Mouse (Mus musculus) liver, postnatal 0 days (tissue): ENCODE measurements at regions not wholly inside any gene's neighbourhood (a gene's known extent, or its start where the extent isn't known, plus 50 kb on each side); places are given as distances from the start of the nearest gene placed in this dataset. TPM values are rescaled to one million over a fixed set of nuclear protein-coding genes. Genes with fewer than 3 reads are reported as not detected.
"Not testable (repeated sequence)": the region's sequence is repeated elsewhere in the genome, so short reads cannot be mapped to it uniquely, and the experiment has no call there.

Experiments
- ATAC-seq: fragments of 200-750 bp; cut with Nextera tagmentation; 2 replicates; pipeline ENCODE4 v1.8.0; 2017; ENCODE audit warnings: mild to moderate bottlenecking, moderate library complexity
- DNase-seq: peaks from one replicate; pipeline ENCODE4 v3.0.0-alpha.2; 2016
- H3K27ac ChIP-seq: fragments of 300-500 bp; sonication (generic); 2 replicates; pipeline ENCODE4 v1.5.1; 2014; ENCODE audit warnings: antibody characterized with exemption, moderate library complexity, mild to moderate bottlenecking, low read depth
- H3K27me3 ChIP-seq: fragments of 300-500 bp; sonication (generic); 2 replicates; pipeline ENCODE4 v1.6.1; 2014; ENCODE audit warnings: low read length, control low read depth, mixed read lengths; ENCODE audit not compliant: insufficient read depth
- H3K36me3 ChIP-seq: fragments of 300-500 bp; sonication (generic); replicated peaks from 2 replicates; pipeline ENCODE4 v1.6.1; 2014; ENCODE audit warnings: mild to moderate bottlenecking, control low read depth, low read length, moderate library complexity, mixed read lengths; ENCODE audit not compliant: insufficient read depth
- H3K4me1 ChIP-seq: fragments of 300-500 bp; sonication (generic); 2 replicates; pipeline ENCODE4 v1.6.1; 2014; ENCODE audit warnings: antibody characterized with exemption, mild to moderate bottlenecking, control low read depth; ENCODE audit not compliant: insufficient read depth
- H3K4me2 ChIP-seq: fragments of 300-500 bp; sonication (generic); 2 replicates; pipeline ENCODE4 v1.6.1; 2014; ENCODE audit warnings: low read depth, mild to moderate bottlenecking, low read length, moderate library complexity, mixed read lengths
- H3K4me3 ChIP-seq: fragments of 300-500 bp; sonication (generic); 2 replicates; pipeline ENCODE4 v1.5.1; 2014; ENCODE audit warnings: low read depth, low read length
- H3K9ac ChIP-seq: fragments of 300-500 bp; sonication (generic); replicated peaks from 2 replicates; pipeline ENCODE4 v1.6.1; 2014; ENCODE audit warnings: mild to moderate bottlenecking, moderate library complexity
- H3K9me3 ChIP-seq: fragments of 300-500 bp; sonication (generic); 2 replicates; pipeline ENCODE4 v1.6.1; 2016; ENCODE audit warnings: mild to moderate bottlenecking, control low read depth, low read length, mixed read lengths
- CTCF ChIP-seq: sonication (generic); IDR thresholded peaks from 2 replicates; pipeline ENCODE4 v1.5.1; 2016; ENCODE audit warnings: antibody characterized with exemption, low read depth
- EP300 ChIP-seq: IDR thresholded peaks from 2 replicates; pipeline ENCODE4 v1.6.1; 2016; ENCODE audit warnings: antibody characterized with exemption, low read depth, mild to moderate bottlenecking
- WGBS: fragments of 180-500 bp; shearing (Covaris S2); extraction: QIAGEN DNeasy Blood & Tissue Kit; methylation state at CpG from one replicate; pipeline ENCODE4 v1.1.7; 2014; ENCODE audit not compliant: insufficient replicate concordance; 5-methylcytosine and 5-hydroxymethylcytosine counted together
- microRNA-seq: library from miRNA; unstranded; fragments of <30 nt; microRNA quantifications from one replicate; pipeline ENCODE4, GENCODE M21; 2016

DNA sequence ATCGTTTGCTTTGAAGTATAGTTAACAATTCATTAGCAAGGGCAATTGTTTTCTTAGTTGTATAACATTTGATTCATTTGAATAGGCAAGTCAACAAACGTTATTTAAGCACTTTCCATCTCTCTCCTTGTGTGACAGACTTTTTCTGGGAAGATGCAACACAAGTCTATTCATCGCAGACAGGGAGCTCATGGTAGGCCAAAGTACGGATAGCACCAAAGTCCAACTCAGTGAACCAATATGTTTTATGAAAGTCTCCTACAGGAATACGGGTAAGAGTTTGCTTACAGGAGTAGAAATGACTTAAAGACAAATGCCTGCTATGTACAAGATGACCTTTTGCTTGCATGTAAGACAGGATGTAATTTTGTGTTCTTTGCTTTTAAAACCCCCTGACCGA, 325.4 kb downstream of the Kif20b start:
- ATAC-seq (no peak), DNase-seq (no peak)
- Histone ChIP-seq H3K27me3 (no peaks in the 10 kb centered on the region), H3K4me2 (no peak overlapping the region), H3K9ac (no peak overlapping the region), H3K9me3 (no peaks in the 10 kb centered on the region), H3K4me3 (no peak overlapping the region), H3K27ac (no peak overlapping the region), H3K36me3 (no peaks in the 10 kb centered on the region), H3K4me1 (no peaks in the 10 kb centered on the region)
- WGBS: 75% methylated on average over 6 of the region's 6 CpGs
- TF ChIP-seq EP300 (no peak), CTCF (no peak)

DNA sequence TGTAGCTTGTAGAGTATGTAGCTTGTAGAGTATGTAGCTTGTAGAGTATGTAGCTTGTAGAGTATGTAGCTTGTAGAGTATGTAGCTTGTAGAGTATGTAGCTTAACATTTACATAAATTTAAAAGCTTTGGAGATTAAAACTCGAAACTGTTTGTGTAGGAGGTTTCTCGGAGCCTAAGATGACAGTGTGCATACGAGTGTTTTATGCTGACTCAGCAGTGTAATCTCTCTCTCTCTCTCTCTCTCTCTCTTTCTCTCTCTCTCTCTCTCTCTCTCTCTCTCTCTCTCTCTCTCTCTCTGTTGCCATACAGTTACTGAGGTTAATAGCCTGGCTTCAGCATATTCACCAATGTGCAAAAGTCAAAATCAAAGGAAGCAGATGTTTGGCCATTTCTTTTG, 336.5 kb downstream of the Kif20b start:
- ATAC-seq, H3K9ac ChIP-seq, H3K27ac ChIP-seq, H3K4me1 ChIP-seq, H3K36me3 ChIP-seq, H3K9me3 ChIP-seq, H3K4me3 ChIP-seq, H3K4me2 ChIP-seq, DNase-seq, H3K27me3 ChIP-seq: not testable (repeated sequence)
- WGBS: 69% methylated on average over 3 of the region's 3 CpGs

DNA sequence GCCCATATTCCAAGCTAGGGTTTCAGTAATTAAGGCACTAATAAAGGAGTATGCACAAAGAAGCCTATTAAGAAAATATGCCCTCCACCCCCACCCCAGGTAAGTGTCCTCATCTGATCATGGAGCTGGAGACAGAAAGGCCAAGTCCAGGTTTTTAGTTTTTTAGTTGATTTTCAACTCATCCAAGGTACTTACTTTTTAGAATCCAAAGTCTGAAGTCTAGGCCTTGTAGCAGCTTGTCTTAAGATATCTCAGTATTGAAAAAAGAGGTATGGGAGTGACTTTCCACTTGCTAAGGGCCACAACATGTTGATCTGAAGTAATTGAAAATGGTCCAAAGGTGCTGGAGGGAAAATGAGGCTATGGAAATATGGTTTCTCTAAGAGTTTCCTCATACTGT, 340.9 kb downstream of the Kif20b start:
- H3K9ac ChIP-seq: no peak overlapping the region
- no peaks in the 10 kb centered on the region for H3K36me3 ChIP-seq
- TF ChIP-seq CTCF: no peak
- TF ChIP-seq EP300: no peak
- no peak overlapping the region for H3K4me3 ChIP-seq
- no peak overlapping the region for H3K4me2 ChIP-seq
- DNase-seq: no peak
- no peaks in the 10 kb centered on the region for H3K27me3 ChIP-seq
- H3K27ac ChIP-seq: no peak overlapping the region
- H3K9me3 ChIP-seq: no peaks in the 10 kb centered on the region
- no peaks in the 10 kb centered on the region for H3K4me1 ChIP-seq
- ATAC-seq: no peak

DNA sequence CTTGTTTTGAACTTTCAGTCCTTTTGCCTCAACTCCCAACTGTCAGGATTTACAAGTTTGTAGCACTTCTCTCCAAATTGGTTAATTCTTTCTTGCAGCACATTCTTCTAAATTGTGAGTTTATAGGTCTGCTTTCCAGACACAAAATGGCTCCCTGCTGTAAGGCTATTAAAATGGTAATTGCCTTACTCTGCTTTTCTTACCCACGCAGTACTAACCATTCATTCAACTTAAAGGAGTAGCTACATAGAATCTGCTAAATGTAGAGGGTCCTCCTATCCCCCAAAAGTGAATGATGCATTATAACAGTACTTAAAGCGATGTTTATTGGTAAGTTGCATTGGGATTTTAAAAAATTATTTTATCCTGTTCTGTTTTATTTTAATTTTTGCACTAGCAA, 356.2 kb downstream of the Kif20b start:
- H3K4me1 ChIP-seq: no peaks in the 10 kb centered on the region
- H3K36me3 ChIP-seq: no peaks in the 10 kb centered on the region
- TF ChIP-seq CTCF (no peak), EP300 (no peak)
- no peak overlapping the region for H3K4me3 ChIP-seq
- ATAC-seq (no peak), DNase-seq (no peak)
- no peak overlapping the region for H3K27ac ChIP-seq
- H3K9ac ChIP-seq: no peak overlapping the region
- H3K9me3 ChIP-seq: no peaks in the 10 kb centered on the region
- 62% methylated on average over 2 of the region's 2 CpGs for WGBS
- H3K27me3 ChIP-seq: no peaks in the 10 kb centered on the region
- H3K4me2 ChIP-seq: no peak overlapping the region

DNA sequence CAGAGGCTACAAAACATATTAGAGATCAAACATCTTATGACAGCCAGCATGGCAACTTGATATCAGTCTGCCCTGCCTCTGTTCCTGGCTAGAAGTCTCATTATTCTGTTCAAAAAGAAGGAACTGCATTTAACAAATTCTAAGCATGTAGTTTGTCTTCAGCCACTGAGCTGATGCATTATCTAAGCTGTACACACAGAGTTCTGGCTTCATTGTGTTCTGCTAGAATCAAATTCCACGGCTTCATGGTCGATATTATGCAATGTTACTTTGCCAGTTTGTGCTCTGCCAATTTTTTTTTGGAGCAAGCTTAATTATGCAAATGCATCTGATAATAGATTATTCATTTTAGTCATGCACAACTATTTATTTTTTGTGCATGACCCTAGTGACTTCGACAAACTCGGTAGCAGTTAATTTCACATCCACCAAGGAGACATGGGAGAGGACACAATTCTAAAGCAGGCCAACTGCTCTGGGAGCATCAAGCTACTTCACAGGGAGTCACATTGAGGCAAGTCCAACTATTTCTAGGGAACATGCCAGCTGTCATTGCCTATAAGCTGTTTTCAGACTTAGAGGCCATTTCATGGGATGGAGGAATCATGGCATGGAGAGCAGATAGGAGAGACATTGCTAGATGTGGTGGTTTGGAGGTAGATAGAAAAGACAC, 360.8 kb downstream of the Kif20b start:
- 78% methylated on average over 4 of the region's 4 CpGs for WGBS
- TF ChIP-seq EP300 (no peak), CTCF (no peak)
- no peaks in the 10 kb centered on the region for H3K27me3 ChIP-seq
- DNase-seq (no peak), ATAC-seq (no peak)
- H3K9me3 ChIP-seq: no peaks in the 10 kb centered on the region
- H3K9ac ChIP-seq: no peak overlapping the region
- no peak overlapping the region for H3K4me2 ChIP-seq
- H3K36me3 ChIP-seq: no peaks in the 10 kb centered on the region
- H3K27ac ChIP-seq: no peak overlapping the region
- no peak overlapping the region for H3K4me3 ChIP-seq
- no peaks in the 10 kb centered on the region for H3K4me1 ChIP-seq

DNA sequence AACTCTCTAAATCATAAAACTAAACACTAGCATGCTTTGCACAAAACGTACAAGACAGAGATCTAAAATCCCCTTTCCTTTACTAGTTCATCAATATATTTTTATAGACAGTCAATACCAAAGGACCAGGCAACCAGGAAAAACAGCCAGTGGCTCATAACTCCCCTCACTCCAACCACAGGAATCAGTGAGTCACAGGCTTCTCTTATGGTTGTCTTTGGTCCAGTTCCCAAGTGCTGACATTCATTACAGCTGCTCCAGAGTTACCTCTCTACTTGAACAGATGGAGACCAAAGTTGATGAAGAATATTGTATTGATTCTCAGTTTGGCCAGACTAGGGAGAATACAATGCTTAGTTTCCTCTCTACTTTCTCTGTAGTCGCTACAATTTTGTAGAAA, 376.7 kb downstream of the Kif20b start:
- H3K9ac ChIP-seq: no peak overlapping the region
- H3K4me1 ChIP-seq: no peaks in the 10 kb centered on the region
- 80% methylated on average over 2 of the region's 2 CpGs for WGBS
- no peak overlapping the region for H3K4me3 ChIP-seq
- no peak for ATAC-seq
- no peak overlapping the region for H3K27ac ChIP-seq
- TF ChIP-seq CTCF (no peak), EP300 (no peak)
- H3K36me3 ChIP-seq: no peaks in the 10 kb centered on the region
- H3K4me2 ChIP-seq: no peak overlapping the region
- H3K9me3 ChIP-seq: no peaks in the 10 kb centered on the region
- DNase-seq: no peak
- H3K27me3 ChIP-seq: no peaks in the 10 kb centered on the region

DNA sequence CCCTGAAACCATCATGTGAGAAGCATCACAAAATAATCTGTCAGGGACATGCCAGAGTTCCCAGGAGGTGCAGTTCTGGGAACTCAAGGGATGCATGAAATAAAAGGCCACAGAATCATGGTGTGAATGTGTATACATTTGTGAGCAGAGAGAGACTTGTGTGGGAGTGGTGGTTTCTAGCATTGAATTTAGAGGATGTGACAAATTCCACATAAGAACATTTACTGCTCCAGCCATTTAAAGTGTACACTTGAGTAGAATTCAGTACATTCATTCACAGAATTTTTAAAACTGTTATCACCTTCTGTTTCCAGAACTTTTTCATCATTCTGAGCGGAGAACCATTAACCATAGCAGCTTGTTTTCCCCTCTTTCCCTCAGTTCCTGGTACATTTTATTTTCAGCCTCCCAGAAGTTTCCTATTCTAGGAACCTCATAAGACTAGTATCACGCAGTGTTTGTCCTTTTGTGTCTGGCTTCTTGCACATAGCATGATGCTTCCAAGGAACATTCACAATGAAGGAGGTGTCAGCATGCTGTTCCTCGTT, 380.6 kb downstream of the Kif20b start:
- TF ChIP-seq EP300 (no peak), CTCF (no peak)
- H3K4me1 ChIP-seq: no peaks in the 10 kb centered on the region
- H3K27me3 ChIP-seq: no peaks in the 10 kb centered on the region
- no peak overlapping the region for H3K4me3 ChIP-seq
- H3K27ac ChIP-seq: no peak overlapping the region
- ATAC-seq (no peak), DNase-seq (no peak)
- H3K9ac ChIP-seq: no peak overlapping the region
- H3K4me2 ChIP-seq: no peak overlapping the region
- WGBS: 69% methylated on average over 3 of the region's 3 CpGs
- H3K9me3 ChIP-seq: no peaks in the 10 kb centered on the region
- no peaks in the 10 kb centered on the region for H3K36me3 ChIP-seq

Small RNA genes lying in the stretch of these regions (microRNA-seq; reads per million reads assigned to microRNA genes)
- gene Gm23075: not detected
